Mouse (Mus musculus) liver, adult (tissue): ENCODE measurements around the gene Otog.

ENCODE experiments used
- GATA4 ChIP-seq: IDR thresholded peaks from 2 replicates; pipeline ENCODE4 v1.6.1; 2014; ENCODE audit warnings: mild to moderate bottlenecking, low read length; ENCODE audit not compliant: insufficient replicate concordance

Otog gene

DNA sequence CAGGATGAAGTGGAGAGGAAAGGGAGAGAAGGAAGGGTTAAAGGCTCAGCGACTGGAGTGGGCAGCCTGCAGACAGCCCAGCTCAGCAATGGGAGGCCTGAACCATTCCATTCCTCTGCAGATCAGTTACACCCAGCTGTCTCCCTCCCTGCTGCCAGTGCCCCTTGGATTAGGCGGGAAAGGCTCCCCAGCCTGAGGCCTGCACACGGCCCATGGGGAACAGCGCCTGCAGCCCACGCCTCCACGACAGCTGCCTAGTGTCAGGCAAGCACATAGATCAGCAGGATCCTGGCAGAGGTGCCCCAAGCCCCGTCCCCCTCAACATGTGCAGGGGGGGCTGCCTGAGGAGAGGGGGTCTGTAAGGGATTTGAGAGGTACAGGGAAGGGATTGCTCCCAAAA is 76.2 kb downstream of the Otog start:
- TF ChIP-seq GATA4, result no peak

DNA sequence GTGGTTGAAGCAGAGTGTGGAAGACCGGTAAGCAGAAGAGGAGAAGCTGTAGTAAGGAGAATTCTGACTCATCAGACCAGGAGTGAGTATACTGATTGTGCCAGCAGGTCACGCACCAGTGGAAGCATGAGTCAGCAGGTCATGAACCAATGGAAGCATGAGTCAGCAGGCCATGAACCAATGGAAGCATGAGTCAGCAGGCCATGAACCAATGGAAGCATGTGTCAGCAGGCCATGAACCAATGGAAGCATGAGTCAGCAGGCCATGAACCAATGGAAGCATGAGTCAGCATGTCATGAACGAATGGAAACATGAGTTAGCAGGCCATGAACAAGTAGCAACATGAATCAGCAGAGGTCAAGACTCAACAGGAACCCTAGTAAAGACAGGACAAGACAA is 80.5 kb downstream of the Otog start:
- no peak for TF ChIP-seq GATA4

DNA sequence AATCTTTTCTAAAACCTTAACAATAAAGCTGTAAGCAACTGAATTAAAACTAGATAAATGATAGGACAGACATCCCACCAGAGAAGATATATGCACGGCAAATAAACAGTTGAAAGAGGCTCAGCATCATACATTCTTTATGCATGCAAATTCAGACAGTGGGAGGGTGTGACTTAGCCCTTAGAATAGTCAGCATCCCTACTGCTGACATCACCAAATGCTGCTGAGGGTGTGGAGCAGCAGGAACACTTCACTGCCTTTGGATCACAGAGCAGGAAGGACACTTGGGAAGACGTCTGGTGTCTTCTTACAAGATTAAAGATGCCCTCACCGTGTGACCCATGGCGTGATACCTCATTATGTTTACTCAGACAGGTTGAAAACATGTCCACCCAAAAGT is 87.1 kb downstream of the Otog start:
- no peak for TF ChIP-seq GATA4

DNA sequence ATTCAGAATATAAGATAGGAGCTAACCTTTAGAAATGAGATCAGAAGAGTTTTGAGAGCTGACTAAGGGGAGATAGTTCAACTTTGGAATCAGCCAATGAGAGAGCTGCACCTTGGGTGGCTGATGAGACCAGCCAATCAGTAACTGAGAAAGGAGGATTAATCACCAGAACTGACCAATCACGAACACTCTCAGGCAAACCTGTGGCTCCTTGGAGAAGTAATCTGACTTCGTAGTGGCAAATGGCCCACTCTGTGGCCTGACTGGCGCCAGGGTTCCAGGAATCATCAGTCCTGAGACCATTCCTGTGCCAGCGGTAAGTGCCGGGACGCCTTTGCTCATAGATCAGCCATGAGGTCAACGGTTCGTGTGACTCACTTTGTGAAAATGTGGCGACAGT is 96.6 kb downstream of the Otog start:
- no peak for TF ChIP-seq GATA4

DNA sequence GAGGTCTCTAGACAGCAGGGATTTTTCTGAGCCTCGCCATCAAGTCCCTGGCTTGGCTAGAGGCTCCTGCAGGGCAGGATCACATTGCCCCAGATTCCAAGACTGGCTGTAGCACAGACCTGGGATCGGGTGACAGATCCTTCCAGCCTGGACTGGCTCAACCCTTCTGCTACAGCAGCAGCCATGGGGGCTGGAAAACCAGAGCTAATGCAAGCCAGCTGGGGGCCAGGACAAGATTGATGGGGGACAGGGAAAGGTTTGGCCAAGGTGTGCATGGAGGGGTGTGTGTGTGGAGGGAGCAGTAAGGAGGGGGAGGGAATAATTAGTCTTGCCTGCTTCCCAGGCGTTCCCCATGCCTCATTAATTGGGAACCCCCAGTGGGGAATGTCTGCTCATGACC is 99.0 kb downstream of the Otog start:
- no peak for TF ChIP-seq GATA4

DNA sequence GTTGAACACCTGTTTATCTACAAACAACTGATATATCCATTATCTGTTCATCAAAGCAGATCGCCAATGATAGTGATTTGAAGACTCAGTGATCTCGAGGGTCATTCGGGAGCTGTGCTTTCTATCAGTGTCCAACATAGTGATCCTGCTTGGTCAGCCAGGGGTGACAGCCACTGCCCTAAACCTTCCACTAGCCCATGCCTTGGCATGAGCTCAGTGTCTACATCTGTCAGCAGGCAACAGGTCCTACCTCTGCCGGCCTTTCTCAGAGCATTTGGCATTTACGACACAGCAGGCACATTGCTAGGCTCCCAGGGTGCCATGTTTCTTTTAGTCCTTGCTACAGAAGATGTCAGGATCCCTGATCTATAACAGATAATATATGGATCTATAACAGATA is 99.5 kb downstream of the Otog start:
- TF ChIP-seq GATA4, result no peak

DNA sequence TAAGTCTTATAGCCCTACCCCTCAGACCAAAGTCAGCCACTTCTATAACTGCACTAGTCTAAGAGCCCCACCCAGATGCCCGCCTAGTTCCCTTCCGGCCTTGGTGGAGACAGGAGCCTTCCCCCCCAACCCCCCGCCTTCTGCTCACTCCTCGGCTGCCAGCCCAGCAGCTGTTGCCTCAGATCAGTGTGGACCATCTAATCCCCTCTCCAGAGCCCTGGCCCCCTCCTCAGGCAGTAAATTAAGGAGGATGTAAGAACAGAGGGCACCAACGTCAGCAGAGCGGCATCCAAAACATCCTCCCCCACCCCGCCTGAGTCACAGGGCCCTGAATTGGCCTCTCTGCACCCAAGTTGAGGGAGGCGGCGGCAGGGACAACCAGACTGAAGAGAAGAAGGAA is 100.7 kb downstream of the Otog start:
- no peak for TF ChIP-seq GATA4

DNA sequence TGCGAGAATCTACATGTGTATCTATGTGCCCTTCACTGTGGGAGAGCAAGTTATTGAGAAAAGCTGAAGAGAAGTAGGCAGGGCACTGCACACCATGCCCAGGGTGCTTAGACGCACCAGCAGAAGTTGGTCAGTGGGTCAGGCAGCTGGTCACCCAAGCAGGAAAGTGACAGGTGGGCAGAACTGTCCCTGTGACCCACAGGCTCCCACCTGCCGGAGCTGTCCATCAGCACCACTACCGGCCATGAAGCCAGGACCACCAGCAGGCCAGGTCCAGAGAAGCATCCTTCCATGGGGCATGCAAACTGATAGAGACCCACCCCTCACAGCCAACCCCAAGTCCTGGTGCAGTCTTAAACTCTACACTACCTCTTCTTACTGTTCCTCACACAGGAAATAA is 106.9 kb downstream of the Otog start:
- TF ChIP-seq GATA4, result no peak

DNA sequence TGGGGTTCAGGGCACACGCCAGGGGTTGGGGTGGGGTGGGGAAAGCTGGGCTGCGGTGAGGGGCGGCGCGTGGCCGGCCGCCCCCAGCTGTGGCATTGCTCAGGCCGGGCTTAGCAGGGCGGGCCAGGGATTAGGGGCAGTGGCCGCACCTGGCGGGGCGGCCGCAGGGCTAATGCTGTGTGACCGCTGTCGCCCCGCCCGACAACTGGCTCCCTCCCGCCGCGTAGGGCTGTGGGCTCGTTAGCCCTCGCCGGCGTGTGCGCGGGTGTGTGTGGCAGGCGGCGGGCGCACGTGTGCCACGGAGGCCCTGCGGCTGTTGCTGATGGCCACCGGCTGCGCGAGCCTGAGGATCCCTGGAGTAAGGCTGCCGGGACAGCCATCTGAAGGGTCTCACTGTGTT is 108.0 kb downstream of the Otog start:
- no peak for TF ChIP-seq GATA4

DNA sequence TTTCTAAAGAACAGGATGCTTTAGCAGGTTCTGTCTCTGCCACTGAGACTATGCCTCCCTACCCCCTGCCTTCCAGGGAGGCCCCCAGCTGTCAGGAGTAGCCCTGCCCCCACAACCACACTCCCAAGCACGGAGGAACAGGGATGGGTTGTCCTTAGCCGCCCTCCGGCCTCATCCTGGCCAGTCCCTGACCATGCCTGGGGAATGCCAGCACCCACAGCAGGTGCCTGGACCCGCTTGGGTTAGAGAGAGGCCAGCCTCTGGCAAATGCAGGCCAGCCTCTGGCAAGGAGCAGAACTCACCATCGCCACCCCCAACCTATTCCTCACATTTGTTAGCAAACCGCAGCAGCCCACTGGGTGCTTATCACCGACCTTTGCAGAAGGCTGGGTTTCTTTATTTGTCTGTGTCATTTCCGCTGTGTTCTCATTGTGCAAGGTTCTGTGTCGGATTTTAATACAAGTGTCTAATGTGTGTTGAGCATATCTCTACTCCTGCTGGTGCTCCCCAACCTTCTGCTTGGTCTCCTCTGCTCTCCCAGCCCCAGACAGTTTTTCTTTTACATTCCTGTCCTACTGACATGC is 109.4 kb downstream of the Otog start:
- no peak for TF ChIP-seq GATA4

DNA sequence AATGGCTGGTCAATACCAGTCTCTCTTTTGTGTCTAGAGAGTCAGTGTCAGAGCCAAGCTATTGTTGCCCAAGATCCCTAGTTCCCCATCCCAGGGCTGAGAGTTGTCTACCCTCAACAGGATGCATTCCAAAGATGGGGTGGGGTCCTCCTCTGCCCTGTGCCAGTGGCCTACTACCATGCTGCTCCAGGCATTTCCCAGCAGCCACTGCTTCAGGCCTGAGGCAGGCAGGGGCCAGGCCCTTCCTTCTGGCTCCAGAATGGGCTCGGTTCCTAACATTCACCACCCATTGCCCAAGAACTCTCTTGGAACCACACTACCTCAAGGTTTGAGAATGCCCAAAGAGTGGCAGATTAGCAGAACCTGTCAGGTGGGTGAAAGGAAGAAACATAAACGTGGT is 112.0 kb downstream of the Otog start:
- TF ChIP-seq GATA4, result no peak

DNA sequence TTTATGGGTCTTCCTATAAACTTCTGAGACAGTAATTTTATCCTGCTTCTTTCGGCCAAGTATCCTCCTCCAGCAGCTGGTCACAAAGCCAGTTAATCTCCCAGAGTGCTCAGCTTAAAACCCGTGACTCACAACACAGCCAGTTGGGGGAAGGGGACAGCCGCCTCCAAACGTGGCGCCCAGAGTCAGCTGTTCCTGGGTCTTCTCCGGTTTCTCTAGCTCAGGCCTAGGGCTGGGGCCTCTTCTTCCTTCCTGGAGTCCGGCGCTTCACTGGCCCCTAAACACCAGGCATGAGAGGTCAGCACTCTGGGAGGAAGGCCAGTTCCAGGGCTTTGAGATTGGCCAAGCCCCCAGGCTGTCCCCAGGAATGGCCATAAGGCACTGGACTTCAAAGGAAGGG is 112.4 kb downstream of the Otog start:
- TF ChIP-seq GATA4, result no peak

DNA sequence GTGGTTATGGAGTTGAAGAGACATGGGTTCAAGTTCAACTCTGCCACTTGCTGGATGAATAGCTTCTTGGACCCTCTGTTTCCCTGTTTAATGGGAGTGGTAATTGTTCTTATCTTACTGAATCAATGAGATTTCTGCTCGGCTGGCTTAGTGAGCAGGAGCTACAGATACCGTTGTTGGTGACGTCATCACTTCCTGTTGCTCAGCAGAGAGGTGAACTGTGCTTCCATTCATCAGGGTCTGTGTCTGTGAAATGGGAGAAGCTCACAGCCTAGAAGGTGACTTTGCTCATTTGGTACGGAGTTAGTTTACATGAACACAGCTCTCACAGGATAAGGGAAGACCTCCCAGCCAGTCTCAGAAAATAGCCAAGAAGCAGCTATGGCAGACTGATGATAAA is 113.1 kb downstream of the Otog start:
- no peak for TF ChIP-seq GATA4
